Comparison of ENCODE assay signal across 18 mouse cellular contexts in genomic region chr15:97396586-97397299, GRCm38 (mm10).
"Had no signal": no experiment of that assay in that cellular context is flagged by ENCODE, and none has a peak within 500 bp of the region (broad histone marks: within the 10 kb centered on the region; RNA-seq: fewer than 3 reads in every experiment).

No protein-coding gene starts in this region.

- H3K27ac ChIP-seq: kidney, postnatal 0 days; layer of hippocampus, adult 2 months; left cerebral cortex, adult 2 months; liver, embryonic 13.5 days; macrophage; midbrain, embryonic 10.5 days; midbrain, embryonic 13.5 days; neural tube, embryonic 13.5 days; stomach, postnatal 0 days had no signal

- H3K4me1 ChIP-seq: megakaryocyte, embryonic 14.5 days had no signal

- H3K36me3 ChIP-seq: liver, embryonic 13.5 days; midbrain, embryonic 10.5 days; midbrain, embryonic 13.5 days; neural tube, embryonic 13.5 days had no signal

- H3K9me3 ChIP-seq: liver, embryonic 13.5 days; midbrain, embryonic 10.5 days; midbrain, embryonic 13.5 days; neural tube, embryonic 13.5 days had no signal

- H3K9ac ChIP-seq: liver, embryonic 13.5 days; midbrain, embryonic 13.5 days; neural tube, embryonic 13.5 days had no signal

- H3K4me3 ChIP-seq: layer of hippocampus, adult 2 months; left cerebral cortex, adult 2 months; liver, embryonic 13.5 days; megakaryocyte, embryonic 14.5 days; midbrain, embryonic 10.5 days; midbrain, embryonic 13.5 days; myocyte; neural tube, embryonic 13.5 days had no signal

- DNase-seq: kidney, adult 2 months; kidney, postnatal 25 days; layer of hippocampus, postnatal 36 days; liver, embryonic 13.5 days; lung, adult 2 months; lung, postnatal 14 days; thymus, adult 2 months; thymus, postnatal 14 days had no signal

- H3K27me3 ChIP-seq: liver, embryonic 13.5 days; midbrain, embryonic 13.5 days; neural tube, embryonic 13.5 days had no signal
